Mouse (Mus musculus) ovary, postnatal 10 days (tissue): ENCODE results near the gene Gm4871.

Source experiments
- DNase-seq: peaks from one replicate; pipeline ENCODE4 v3.0.0; 2022; ENCODE audit warnings: low spot score

Gm4871 gene

GRCm38 (mm10) chr5:144990481-144990880 is 42.1 kb downstream of the Gm4871 start:
- no peak for DNase-seq

DNA sequence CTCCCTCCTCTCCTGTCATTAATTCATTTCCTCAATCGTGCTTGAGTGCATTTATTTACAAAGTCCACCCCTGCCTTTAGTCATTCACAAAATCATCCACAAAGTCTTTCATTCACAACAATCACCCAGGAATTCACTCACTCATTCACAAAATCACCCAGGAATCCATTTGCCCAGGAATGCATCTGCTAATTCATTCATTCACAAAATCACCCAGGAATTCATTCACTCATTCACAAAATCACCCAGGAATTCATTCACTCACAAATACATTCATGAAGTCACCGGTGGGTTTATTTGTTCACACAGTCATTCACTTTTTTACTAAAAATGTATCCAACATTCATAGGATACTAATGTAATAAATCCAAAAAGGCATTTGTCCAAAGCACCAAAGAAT is 42.5 kb downstream of the Gm4871 start:
- no peak for DNase-seq

- no peak for DNase-seq
Measured at GRCm38 (mm10) chr5:144989061-144989405, 43.5 kb downstream of the Gm4871 start.

DNA sequence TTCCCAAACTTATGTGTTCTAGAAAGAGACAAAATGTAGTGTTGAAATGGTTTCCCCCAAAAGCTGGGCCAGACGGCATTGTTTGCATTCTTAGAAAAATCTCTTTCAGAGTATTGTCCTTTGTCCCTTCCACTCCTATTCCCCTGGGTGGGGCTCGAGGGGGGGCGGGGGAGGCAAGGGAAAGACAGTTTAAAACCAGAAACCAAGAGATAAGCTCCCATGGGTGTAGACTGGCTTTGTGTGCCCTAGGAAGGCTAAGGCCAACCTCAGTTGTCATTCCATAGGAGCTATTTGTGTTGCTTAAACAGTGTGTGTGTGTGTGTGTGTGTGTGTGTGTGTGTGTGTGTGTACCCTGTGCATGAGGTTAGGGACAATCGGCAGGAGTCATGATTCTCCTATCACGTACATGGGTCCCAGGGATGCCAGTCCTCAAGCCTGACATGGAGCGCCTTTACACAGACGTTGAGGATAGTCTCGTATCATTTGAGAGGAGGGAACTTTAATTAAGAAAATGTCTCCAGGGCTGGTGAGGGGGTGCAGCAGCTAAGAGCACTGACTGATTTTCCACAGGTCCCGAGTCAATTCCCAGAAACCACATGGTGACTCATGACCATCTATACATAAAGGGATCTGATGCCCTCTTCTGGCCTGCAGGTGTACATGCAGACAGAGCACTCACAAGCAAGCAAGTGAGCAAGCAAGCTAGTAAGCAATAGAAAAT is 44.1 kb downstream of the Gm4871 start:
- DNase-seq = no peak

DNA sequence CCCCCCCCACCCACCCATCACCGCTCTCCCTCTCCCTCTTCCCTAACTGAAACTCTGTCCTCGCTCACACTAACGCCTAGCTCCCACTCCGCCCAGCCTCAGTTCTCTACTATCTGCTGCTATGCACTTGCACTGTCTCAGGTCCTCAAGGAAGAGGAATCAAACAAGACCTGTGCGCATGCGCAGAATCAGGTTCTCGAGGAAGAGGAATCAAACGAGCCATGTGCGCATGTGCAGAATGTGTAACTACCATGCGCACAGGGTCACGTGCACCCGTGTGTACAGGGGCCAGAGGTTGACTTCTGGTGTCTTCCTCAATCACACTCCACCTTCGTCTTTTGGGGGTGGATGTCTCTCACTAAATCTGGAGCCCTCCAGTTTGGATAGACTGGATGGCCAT is 45.0 kb downstream of the Gm4871 start:
- DNase-seq = no peak

- no peak for DNase-seq
Measured at GRCm38 (mm10) chr5:144984839-144985238, 47.7 kb downstream of the Gm4871 start.

DNA sequence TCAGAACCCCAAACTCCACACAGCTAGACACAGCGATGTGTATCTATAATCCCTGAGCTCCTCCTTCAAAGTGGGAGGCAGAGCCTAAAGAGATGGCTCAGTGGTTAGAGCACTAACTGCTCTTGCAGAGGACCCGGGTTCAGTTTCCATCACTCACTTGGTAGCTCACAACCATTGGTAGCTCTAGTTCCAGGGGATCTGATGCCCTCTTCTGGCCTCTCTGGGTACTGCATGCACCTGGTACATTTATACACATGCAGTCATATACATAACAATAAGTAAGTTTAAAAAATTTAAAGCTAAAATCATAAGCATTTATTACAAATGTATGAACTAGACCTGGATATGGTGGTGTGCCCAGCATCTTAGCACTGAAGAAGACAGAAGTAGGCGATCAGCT is 49.3 kb downstream of the Gm4871 start:
- DNase-seq = no peak
